Mouse (Mus musculus) forebrain, embryonic 12.5 days (tissue): Measurements from ENCODE around the gene Kiss1r. TPM values are rescaled to one million over a fixed set of nuclear protein-coding genes. Genes with fewer than 3 reads are reported as not detected.
"Not testable (repeated sequence)": the region's sequence is repeated elsewhere in the genome, so short reads cannot be mapped to it uniquely, and the experiment has no call there.

Experiments used
- ATAC-seq: fragments of 200-750 bp; cut with Nextera tagmentation; 2 replicates; pipeline ENCODE4 v1.8.0; 2017; ENCODE audit warnings: moderate TSS enrichment; ENCODE audit not compliant: low FRiP score
- H3K27ac ChIP-seq: fragments of 300-500 bp; sonication (generic); 2 replicates; pipeline ENCODE4 v1.5.1; 2016; ENCODE audit warnings: mild to moderate bottlenecking
- H3K27me3 ChIP-seq: fragments of 300-500 bp; sonication (generic); 2 replicates; pipeline ENCODE4 v1.6.1; 2016; ENCODE audit warnings: mild to moderate bottlenecking
- H3K36me3 ChIP-seq: fragments of 300-500 bp; sonication (generic); replicated peaks from 2 replicates; pipeline ENCODE4 v1.6.1; 2016; ENCODE audit warnings: mild to moderate bottlenecking
- H3K4me1 ChIP-seq: fragments of 300-500 bp; sonication (generic); 2 replicates; pipeline ENCODE4 v1.6.1; 2016
- H3K4me2 ChIP-seq: fragments of 300-500 bp; sonication (generic); 2 replicates; pipeline ENCODE4 v1.6.1; 2016; ENCODE audit warnings: mild to moderate bottlenecking, moderate library complexity
- H3K4me3 ChIP-seq: fragments of 300-500 bp; sonication (generic); replicated peaks from 2 replicates; pipeline ENCODE4 v1.5.1; 2016; ENCODE audit warnings: mild to moderate bottlenecking
- H3K9ac ChIP-seq: fragments of 300-500 bp; sonication (generic); 2 replicates; pipeline ENCODE4 v1.6.1; 2016; ENCODE audit warnings: mild to moderate bottlenecking
- H3K9me3 ChIP-seq: fragments of 300-500 bp; sonication (generic); 2 replicates; pipeline ENCODE4 v1.6.1; 2016
- WGBS: fragments of 180-500 bp; shearing (Covaris S2); methylation state at CpG from one replicate; pipeline ENCODE4 v1.1.7; 2016; 5-methylcytosine and 5-hydroxymethylcytosine counted together
- polyA plus RNA-seq: library from polyadenylated mRNA; unstranded; fragments of >200 nt; fragmentation: Nextera tagmentation; extraction: Ambion mirVana; gene quantifications from 2 replicates; pipeline ENCODE4 v1.2.1, GENCODE M21; 2016

Gene Kiss1r
- polyA plus RNA-seq, 1 experiment from 2014 or later, result 1.1 TPM

- H3K27ac ChIP-seq, result no peak overlapping the region
- peaks cover 15% of the 10 kb centered on the region for H3K36me3 ChIP-seq
- no peak for ATAC-seq
- 16% methylated on average over 4 of the region's 4 CpGs for WGBS
- peaks cover 5% of the 10 kb centered on the region; the same call in 1 of the 2 replicates for H3K27me3 ChIP-seq
- no peak overlapping the region for H3K4me3 ChIP-seq
- H3K4me2 ChIP-seq, result no peak overlapping the region
- H3K9ac ChIP-seq, result no peak overlapping the region
- H3K4me1 ChIP-seq, result peaks cover 16% of the 10 kb centered on the region
- no peaks in the 10 kb centered on the region for H3K9me3 ChIP-seq
These were observed 39.9 kb downstream of the Kiss1r start for GRCm38 (mm10) chr10:79956643-79957154.

- H3K27ac ChIP-seq, result peak overlapping the region; percentile 20; the same call in 1 of the 2 replicates
- H3K4me1 ChIP-seq, result peaks cover 16% of the 10 kb centered on the region
- peaks cover 5% of the 10 kb centered on the region; the same call in 1 of the 2 replicates for H3K27me3 ChIP-seq
- peaks cover 19% of the 10 kb centered on the region for H3K36me3 ChIP-seq
- no peak for ATAC-seq
- H3K4me2 ChIP-seq, result peak overlapping the region; percentile 27; the same call in 1 of the 2 replicates
- WGBS, result 17% methylated on average over 21 of the region's 21 CpGs
- no peak overlapping the region for H3K4me3 ChIP-seq
- H3K9me3 ChIP-seq, result no peaks in the 10 kb centered on the region
- H3K9ac ChIP-seq, result no peak overlapping the region
These were observed 41.5 kb downstream of the Kiss1r start for GRCm38 (mm10) chr10:79958140-79958816.

GRCm38 (mm10) chr10:79959412-79959811, 42.6 kb downstream of the Kiss1r start:
- H3K27me3 ChIP-seq, ATAC-seq, H3K9me3 ChIP-seq, H3K27ac ChIP-seq, H3K9ac ChIP-seq: not testable (repeated sequence)
- peak overlapping the region; percentile 80 for H3K4me2 ChIP-seq
- peaks cover 16% of the 10 kb centered on the region for H3K4me1 ChIP-seq
- WGBS, result 40% methylated on average over 10 of the region's 10 CpGs
- peaks cover 30% of the 10 kb centered on the region for H3K36me3 ChIP-seq
- H3K4me3 ChIP-seq, result peak overlapping the region; percentile 89

GRCm38 (mm10) chr10:79959847-79960601, 43.3 kb downstream of the Kiss1r start, which contains the start of gene Wdr18:
Gene Wdr18 (plus strand): TSS chr10:79960152.
- Histone ChIP-seq H3K9me3 (no peaks in the 10 kb centered on the region), H3K4me2 (peak within 1 kb of the TSS; percentile 80), H3K9ac (peak within 1 kb of the TSS; percentile 81), H3K4me1 (peaks cover 16% of the 10 kb centered on the region), H3K36me3 (peaks cover 36% of the 10 kb centered on the region), H3K27me3 (peaks cover 5% of the 10 kb centered on the region; the same call in 1 of the 2 replicates), H3K27ac (peak within 1 kb of the TSS; percentile 38), H3K4me3 (peak within 1 kb of the TSS; percentile 89)
- WGBS, result under 1% methylated on average over 61 of the region's 61 CpGs
- ATAC-seq, result peak; percentile 95

- WGBS, result 15% methylated on average over 10 of the region's 10 CpGs
- H3K4me1 ChIP-seq, result peaks cover 16% of the 10 kb centered on the region
- H3K27me3 ChIP-seq, result peaks cover 5% of the 10 kb centered on the region; the same call in 1 of the 2 replicates
- H3K36me3 ChIP-seq, result peaks cover 44% of the 10 kb centered on the region
- H3K9me3 ChIP-seq, result no peaks in the 10 kb centered on the region
- ATAC-seq, result no peak
- peak overlapping the region; percentile 80 for H3K4me2 ChIP-seq
- peak overlapping the region; percentile 81 for H3K9ac ChIP-seq
- peak overlapping the region; percentile 89 for H3K4me3 ChIP-seq
- H3K27ac ChIP-seq, result no peak overlapping the region
These were observed 44.0 kb downstream of the Kiss1r start for GRCm38 (mm10) chr10:79960671-79961294.

GRCm38 (mm10) chr10:79964727-79965126, 48.0 kb downstream of the Kiss1r start:
- 96% methylated on average over 7 of the region's 7 CpGs for WGBS
- Histone ChIP-seq H3K4me3 (no peak overlapping the region), H3K36me3 (peaks cover 72% of the 10 kb centered on the region)

GRCm38 (mm10) chr10:79965325-79965724, 48.6 kb downstream of the Kiss1r start:
- WGBS, result 87% methylated on average over 5 of the region's 5 CpGs
- ATAC-seq, result no peak
- no peak overlapping the region; the same call in 1 of the 2 replicates for H3K4me3 ChIP-seq
- peaks cover 10% of the 10 kb centered on the region for H3K4me1 ChIP-seq
- no peak overlapping the region for H3K9ac ChIP-seq
- no peak overlapping the region for H3K27ac ChIP-seq
- H3K27me3 ChIP-seq, result peaks cover 17% of the 10 kb centered on the region
- H3K9me3 ChIP-seq, result no peaks in the 10 kb centered on the region
- H3K4me2 ChIP-seq, result no peak overlapping the region
- peaks cover 72% of the 10 kb centered on the region for H3K36me3 ChIP-seq

More at GRCm38 (mm10) chr10:79964727-79965126, 48.0 kb downstream of the Kiss1r start:
- no peaks in the 10 kb centered on the region for H3K9me3 ChIP-seq
- peaks cover 10% of the 10 kb centered on the region for H3K4me1 ChIP-seq
- no peak overlapping the region for H3K4me2 ChIP-seq
- ATAC-seq, result no peak
- H3K9ac ChIP-seq, result no peak overlapping the region
- H3K27me3 ChIP-seq, result peaks cover 11% of the 10 kb centered on the region
- no peak overlapping the region for H3K27ac ChIP-seq

- no peaks in the 10 kb centered on the region for H3K9me3 ChIP-seq
- peaks cover 8% of the 10 kb centered on the region for H3K4me1 ChIP-seq
- no peak overlapping the region for H3K4me2 ChIP-seq
- H3K27ac ChIP-seq, result no peak overlapping the region
- peaks cover 66% of the 10 kb centered on the region for H3K36me3 ChIP-seq
- 90% methylated on average over 5 of the region's 5 CpGs for WGBS
- H3K4me3 ChIP-seq, result no peak overlapping the region
- H3K27me3 ChIP-seq, result peaks cover 33% of the 10 kb centered on the region
- no peak for ATAC-seq
- H3K9ac ChIP-seq, result no peak overlapping the region
These were observed 50.2 kb downstream of the Kiss1r start for GRCm38 (mm10) chr10:79966886-79967400.

GRCm38 (mm10) chr10:79968181-79968580, 51.4 kb downstream of the Kiss1r start:
- no peak overlapping the region for H3K27ac ChIP-seq
- no peak for ATAC-seq
- H3K4me1 ChIP-seq, result peaks cover 8% of the 10 kb centered on the region
- H3K27me3 ChIP-seq, result peaks cover 46% of the 10 kb centered on the region
- H3K4me3 ChIP-seq, result no peak overlapping the region
- no peak overlapping the region for H3K4me2 ChIP-seq
- peaks cover 54% of the 10 kb centered on the region for H3K36me3 ChIP-seq
- H3K9ac ChIP-seq, result no peak overlapping the region
- no peaks in the 10 kb centered on the region for H3K9me3 ChIP-seq
- WGBS, result 96% methylated on average over 1 of the region's 1 CpGs

- ATAC-seq, result no peak
- H3K27me3 ChIP-seq, result peaks cover 51% of the 10 kb centered on the region
- H3K9ac ChIP-seq, result no peak overlapping the region
- no peak overlapping the region for H3K27ac ChIP-seq
- H3K4me2 ChIP-seq, result no peak overlapping the region
- H3K4me1 ChIP-seq, result peaks cover 8% of the 10 kb centered on the region
- H3K36me3 ChIP-seq, result peaks cover 49% of the 10 kb centered on the region
- no peak overlapping the region for H3K4me3 ChIP-seq
- no peaks in the 10 kb centered on the region for H3K9me3 ChIP-seq
- 7% methylated on average over 3 of the region's 3 CpGs for WGBS
These were observed 52.4 kb downstream of the Kiss1r start for GRCm38 (mm10) chr10:79969124-79969568.

- peaks cover 43% of the 10 kb centered on the region for H3K36me3 ChIP-seq
- no peak for ATAC-seq
- peaks cover 51% of the 10 kb centered on the region for H3K27me3 ChIP-seq
These were observed 53.8 kb downstream of the Kiss1r start, which contains the start of gene Grin3b for GRCm38 (mm10) chr10:79970415-79971182. Gene Grin3b (plus strand): TSS chr10:79970715.

More at GRCm38 (mm10) chr10:79970415-79971182, 53.8 kb downstream of the Kiss1r start, which contains the start of gene Grin3b:
- H3K9me3 ChIP-seq, result no peaks in the 10 kb centered on the region
- peak within 1 kb of the TSS; percentile 37 for H3K4me3 ChIP-seq
- peaks cover 8% of the 10 kb centered on the region for H3K4me1 ChIP-seq
- peak within 1 kb of the TSS; percentile 21 for H3K9ac ChIP-seq
- H3K27ac ChIP-seq, result no peak within 1 kb of the TSS
- peak within 1 kb of the TSS; percentile 57 for H3K4me2 ChIP-seq
- WGBS, result 8% methylated on average over 47 of the region's 47 CpGs
